Mouse (Mus musculus) spleen, adult 2 months (tissue): ENCODE measurements at regions not wholly inside any gene's neighbourhood (a gene's known extent, or its start where the extent isn't known, plus 50 kb on each side); places are given as distances from the start of the nearest gene placed in this dataset.

Experiments
- CTCF ChIP-seq: fragments of 200-500 bp; IDR thresholded peaks from 2 replicates; pipeline ENCODE4 v1.5.1; 2011; ENCODE audit warnings: mild to moderate bottlenecking, inconsistent platforms; ENCODE audit not compliant: insufficient read depth, insufficient read length, insufficient replicate concordance; ENCODE audit errors: extremely low read depth
- POLR2A ChIP-seq: fragments of 200-500 bp; IDR thresholded peaks from 2 replicates; pipeline ENCODE4 v1.6.1; 2011; ENCODE audit warnings: low read depth, low read length, inconsistent platforms

- no peak for TF ChIP-seq CTCF
- no peak for TF ChIP-seq POLR2A
Measured at GRCm38 (mm10) chr16:93369766-93370146, 234.1 kb downstream of the Setd4 start.
